Mouse (Mus musculus) gastrocnemius, postnatal 36 days (tissue): ENCODE measurements around the gene Rnf144a. TPM values are rescaled to one million over a fixed set of nuclear protein-coding genes. Genes with fewer than 3 reads are reported as not detected.
A peak's percentile ranks its signal among the peaks of the same experiment; 100 is the strongest.

Experiments used
- DNase-seq, 2 experiments: peaks; one replicate each; pipeline ENCODE4 v3.0.0; 2022
- intact Hi-C: fragments of 180-260 bp; cut with DNase I; formaldehyde crosslinking; loops from one replicate; pipeline ENCODE4 v1.15.1; 2025
- total RNA-seq, 2 experiments: library from RNA; stranded (reverse); gene quantifications; 2 replicates each; pipeline ENCODE4 v1.2.3; 2021

Gene Rnf144a
- total RNA-seq, 2 experiments from 2014 or later: 5.2 to 6.6 TPM

DNA sequence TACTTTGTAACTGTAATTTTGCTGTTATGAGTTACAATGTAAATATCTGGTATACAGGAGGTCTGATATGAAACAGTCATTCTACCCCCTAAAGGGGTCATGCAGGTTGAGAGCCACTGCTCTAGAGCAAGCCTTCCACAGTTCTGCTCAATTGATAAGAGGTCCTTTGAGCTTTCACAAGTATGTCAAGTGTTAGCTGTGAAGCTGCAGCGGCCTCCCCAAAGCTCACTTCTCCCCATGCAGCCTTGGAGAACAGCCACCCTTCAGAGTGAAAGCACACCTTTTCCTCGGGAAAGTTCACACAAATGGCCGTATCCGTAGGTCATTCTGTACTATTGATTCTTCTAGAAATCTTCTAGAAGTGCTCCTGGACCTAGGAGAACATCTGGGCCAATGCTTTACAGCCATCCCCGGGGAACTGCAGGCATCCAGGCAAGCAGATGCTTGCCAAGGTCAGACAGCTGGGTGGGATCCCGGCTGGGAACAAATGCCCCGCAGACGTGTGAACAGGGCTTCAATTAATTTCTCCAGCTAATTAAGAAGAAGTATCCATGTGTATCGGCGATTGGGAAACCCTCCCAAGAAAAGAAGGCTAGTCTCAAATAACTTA is 3.1 kb downstream of the Rnf144a start:
- no peak for DNase-seq
- intact Hi-C loops: no loop called here

DNA sequence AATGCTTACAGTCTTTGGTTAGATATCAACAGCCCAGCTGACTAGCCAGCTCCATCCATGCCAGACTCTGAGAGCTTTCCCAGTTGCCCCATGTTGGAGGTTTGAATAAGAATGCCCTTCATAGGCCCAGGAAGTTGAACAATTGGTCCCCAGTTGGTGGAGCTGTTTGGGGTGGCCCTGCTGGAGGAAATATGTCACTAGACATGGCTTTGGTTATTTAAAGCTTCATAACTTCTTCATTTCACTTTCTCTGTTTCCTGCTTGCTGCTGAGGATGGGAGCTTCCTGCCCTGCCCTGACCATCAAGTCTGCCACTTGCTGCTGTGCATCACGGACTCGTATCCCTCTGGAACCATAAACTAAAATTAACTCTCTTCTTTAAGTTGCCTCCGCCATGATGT is 4.6 kb downstream of the Rnf144a start:
- intact Hi-C loops: no loop called here

DNA sequence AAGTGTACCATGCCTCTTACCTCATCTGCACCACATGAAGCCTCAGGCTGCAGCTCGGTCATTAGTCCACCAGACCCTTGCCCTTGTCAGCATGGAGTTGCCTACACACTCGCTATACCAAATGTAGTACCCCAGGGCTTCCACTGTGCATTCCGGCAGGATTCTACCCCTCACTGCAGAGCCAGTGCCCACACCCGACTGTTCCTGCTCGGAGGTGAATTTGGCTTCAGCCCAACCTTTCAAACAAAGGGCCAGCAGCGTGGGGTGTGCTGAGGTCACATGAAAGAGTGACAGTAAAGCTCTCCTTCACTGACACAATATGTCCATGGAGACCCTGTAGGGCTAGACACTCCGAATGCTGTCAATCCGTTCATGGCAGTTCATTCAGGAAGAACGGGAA is 6.3 kb downstream of the Rnf144a start:
- intact Hi-C loops: no loop called here
- no peak for DNase-seq

More for the DNA sequence above, 4.6 kb downstream of the Rnf144a start:
- no peak for DNase-seq

DNA sequence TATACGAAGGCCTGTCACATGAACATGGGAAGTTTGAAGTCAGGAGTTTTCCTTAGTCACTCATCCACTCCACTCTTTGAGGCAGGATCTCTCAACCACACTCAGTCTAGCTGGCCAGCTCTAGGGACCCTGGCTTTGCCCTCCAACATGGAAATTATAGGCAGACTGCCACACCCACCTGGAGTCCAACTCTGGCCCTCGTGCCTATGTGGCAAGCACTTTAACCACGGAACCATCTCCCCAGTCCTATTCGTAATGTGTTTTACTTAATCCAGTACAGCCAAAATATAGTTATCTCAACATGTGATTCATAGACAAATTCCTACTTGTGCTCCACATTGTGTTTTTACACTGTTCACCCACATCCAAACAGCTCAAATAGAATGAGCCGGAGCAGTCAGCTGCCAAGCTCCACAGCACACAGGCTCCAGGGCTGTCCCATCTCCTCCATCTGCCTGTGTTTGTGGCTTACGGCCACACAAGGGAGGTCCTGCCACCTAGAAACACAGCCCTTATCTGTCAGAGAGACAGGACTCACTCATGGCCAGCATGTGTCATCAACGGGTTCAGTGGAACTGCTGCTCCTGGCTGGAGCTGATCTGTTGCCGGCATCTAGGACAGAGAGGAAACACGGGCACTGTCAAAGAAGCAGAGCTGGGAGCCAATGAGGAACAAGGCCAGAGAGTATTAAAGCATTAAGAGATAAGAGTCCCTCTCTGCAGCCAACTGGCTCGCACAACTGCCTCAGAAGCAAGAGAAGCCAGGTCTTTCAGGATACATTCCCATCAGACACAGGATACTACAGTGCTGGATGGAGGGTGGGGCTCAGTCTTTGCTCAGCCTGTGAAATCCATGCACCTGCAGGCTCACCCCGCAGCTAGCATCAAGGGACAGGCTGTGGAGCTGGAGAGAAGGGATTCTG is 10.0 kb downstream of the Rnf144a start:
- intact Hi-C loops: no loop called here
- no peak for DNase-seq

DNA sequence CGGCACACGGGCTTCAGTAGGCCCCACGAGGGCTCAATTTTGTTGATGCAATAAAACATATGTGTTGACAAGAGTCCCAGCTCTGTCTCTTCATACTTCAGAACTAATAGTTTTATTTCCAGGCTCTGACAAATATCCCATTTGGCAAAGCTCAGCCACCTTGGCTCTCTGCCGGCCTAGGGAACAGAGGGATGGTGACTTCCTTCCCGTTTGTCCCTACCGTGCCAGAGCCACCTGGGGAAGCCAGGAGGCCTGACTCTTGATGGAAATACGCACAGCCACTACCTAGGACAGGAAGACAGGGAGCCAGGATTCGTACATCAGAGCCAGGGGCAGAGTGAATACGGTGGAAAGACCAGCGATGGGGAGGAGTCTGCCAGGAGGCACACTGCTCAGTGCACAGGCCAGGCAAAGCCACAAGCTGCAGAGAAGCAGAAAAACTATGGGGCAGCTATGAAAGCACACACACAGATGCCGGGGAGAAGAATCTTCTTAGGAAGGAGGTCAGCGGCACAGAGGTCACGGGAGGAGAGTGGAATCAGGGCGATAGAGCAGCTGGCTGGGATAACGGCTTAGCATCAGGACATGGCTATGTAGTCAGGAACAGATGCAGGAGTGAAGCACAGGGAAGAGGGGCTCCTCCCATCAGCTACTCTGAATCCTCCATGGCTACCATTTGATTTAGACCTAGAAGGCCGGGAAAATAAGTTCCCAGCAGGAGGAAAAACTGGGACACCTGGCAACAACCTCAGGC is 11.5 kb downstream of the Rnf144a start:
- intact Hi-C loops: no loop called here
- peak; percentile 60 to 66 for DNase-seq

DNA sequence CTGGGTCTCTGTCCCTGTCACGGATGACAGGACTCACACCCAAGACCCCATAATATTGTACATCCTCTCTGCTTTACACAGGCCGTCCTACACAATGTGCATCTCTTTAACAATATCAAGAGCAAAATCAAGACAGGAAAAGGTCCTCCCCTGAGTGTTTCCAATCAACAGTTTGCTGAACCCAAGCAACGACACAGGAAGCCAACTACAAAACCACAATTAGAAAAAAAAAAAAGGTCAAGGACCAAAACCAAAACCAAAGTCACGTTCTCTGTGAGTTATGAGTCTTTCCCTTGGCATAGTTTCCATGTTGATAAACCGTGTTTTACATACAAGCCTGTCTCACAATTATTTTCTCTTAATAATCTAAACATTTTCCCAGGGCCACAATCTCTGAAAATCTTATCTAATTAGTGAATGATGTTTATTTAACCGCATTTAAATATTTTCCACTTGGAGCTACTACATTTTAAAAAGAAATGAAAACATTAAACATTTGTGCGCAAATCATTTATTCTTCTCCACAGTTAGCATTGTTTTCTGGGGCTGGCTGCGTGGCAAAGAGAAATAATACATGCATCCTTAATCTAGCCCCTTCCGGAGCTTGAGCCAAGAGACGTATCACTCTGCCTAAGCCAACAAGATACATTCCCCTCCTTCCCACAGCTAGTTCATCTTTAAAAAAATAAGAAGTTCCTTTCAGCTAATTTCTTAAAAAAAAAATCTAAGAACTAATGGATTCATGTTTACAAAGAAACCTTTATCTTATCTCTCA is 13.2 kb downstream of the Rnf144a start:
- no peak for DNase-seq
- intact Hi-C loops: no loop called here

DNA sequence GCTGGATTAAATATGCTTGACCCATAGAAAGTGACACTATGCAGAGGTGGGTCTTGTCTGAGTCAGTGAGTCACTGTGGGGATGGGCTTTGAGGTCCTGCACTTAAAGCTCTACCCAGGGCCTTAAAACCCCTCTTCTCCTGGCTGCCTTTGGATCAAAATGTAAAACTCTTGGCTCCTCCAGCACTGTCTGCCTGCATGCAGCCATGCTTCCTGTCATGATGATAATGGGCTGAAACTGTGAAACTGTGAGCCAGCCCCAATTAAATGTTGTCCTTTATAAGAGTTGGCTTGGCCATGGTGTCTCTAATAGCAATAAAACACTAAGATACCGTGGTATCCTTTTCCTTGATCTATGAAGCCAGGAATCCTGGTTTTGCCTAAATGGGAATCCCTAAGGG is 13.8 kb downstream of the Rnf144a start:
- intact Hi-C loops: no loop called here
- DNase-seq: no peak

DNA sequence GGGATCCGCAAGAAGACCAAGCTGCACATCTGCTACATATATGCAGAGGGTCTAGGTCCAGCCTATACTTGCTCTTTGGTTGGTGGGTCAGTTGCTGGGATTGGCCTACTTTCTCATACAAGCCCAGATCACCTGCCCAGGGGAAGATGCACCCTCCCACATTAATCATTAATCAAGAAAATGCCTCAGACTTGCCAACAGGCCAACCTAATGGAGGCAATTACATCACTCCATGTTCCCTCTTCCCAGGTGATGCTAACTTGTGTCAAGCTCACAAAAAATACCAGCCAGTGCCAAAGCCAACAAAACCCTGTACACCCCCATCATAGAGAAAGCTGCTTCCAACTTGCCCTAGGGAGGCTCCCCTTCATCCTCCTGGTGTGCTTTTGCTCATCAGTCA is 14.3 kb downstream of the Rnf144a start:
- no peak for DNase-seq
- intact Hi-C loops: no loop called here

DNA sequence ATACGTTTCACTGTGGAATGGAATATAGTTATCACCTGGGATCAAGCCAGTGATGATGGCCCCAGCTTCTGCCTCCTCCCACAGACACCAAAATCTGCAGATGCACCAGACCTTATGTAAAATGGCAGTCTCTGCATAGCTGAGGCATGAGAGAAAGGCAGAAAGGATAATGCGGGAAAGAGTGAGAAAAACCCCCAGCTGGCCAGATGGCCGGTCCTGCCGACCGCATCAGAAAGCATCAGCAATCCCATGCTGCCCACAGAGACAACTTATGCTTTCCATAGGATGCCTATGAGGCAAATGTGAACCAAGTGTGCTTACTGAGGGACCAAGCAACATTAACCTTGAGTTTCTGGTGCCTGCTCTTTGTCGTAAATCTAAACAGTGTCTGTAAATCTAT is 15.7 kb downstream of the Rnf144a start:
- intact Hi-C loops: loop anchor here (5.0 kb wide), 1 partner anchor 67 kb away; no protein-coding TSS in a partner anchor
- DNase-seq: no peak

DNA sequence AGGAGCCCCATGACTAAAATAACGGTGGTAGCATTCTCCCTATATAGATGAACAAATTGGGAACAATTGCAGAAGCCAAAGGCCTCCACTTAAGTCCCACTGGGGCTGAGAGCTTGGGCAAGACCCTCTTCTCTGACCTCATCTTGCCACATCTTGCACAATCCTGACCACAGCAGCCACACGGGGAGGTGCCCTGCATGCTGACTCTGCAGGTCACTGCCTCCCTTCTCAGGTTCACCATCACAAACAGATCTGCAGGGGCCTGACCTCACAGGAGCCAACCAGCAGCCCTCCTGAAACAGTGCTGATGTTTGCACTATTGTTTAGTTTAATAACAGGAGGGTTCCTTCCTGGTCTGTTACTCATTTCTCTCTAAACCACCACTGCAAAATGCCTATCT is 16.5 kb downstream of the Rnf144a start:
- DNase-seq: no peak
- intact Hi-C loops: loop anchor here (5.0 kb wide), 1 partner anchor 66 kb away; no protein-coding TSS in a partner anchor

DNA sequence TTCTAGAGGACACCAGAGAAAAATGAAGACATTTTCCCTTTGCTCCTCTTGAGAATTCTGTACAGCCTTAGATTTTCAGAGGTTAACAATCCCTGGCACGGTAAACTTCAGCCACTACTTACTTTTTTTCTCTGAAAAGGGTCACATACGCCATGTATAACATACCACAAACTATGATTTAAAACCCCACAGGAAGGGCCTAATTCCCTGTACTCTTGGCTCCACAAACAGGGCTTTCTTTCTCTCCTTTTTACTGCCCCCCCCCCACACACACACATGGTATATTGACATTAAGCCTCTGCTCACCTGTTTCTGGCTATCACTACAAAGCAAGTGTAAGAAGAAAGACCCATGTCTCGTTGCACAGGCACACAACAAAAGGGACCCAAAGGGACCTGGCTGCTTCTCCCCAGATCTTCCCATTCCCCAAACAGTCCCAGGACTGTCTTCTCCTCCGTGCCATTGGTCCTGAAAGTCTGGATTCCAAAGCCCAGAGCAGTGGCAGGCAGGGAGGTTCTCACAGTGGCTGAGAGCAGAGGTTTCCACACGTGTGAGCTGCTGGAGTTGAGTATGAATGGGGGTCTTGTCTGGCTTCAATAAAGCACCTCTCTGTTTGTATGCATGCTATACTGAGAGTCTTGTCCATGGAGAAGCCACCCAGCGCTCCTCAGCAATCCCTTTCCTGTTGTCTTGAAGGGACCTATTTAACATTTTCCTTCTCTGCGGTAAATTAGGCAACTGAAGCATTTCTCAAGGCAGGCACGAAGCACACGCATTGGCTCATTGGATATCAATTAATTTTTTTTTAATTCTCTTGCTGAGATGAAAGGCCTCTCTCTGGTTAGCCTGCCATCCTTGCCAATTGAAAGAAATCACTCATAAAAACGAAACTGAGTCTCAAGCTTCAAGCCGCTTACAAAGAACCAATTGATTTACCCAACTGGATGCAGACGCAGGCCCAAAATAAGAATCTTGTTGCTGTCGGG is 20.3 kb downstream of the Rnf144a start:
- intact Hi-C loops: loop anchor here (5.0 kb wide), 1 partner anchor 62 kb away; no protein-coding TSS in a partner anchor
- no peak for DNase-seq

DNA sequence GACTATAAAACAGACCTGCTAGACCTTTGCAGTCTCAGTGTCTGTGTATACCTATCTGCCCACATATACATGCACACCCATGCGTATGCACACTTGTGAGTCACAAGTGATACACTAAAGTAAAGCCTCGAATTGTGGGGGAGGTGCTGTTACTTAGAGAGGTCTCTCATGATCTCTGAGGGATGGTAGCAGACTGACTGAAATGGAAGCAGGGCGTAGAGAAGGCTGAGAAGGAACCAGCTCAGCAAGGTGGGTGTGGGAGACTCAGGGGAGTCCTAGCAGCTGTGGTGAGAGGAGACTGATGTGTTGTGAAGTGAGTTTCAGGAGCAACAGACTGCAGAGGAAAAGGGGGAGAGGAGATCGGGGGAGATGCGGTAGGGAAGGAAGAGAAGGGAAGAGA is 21.8 kb downstream of the Rnf144a start:
- no peak for DNase-seq
- intact Hi-C loops: no loop called here

DNA sequence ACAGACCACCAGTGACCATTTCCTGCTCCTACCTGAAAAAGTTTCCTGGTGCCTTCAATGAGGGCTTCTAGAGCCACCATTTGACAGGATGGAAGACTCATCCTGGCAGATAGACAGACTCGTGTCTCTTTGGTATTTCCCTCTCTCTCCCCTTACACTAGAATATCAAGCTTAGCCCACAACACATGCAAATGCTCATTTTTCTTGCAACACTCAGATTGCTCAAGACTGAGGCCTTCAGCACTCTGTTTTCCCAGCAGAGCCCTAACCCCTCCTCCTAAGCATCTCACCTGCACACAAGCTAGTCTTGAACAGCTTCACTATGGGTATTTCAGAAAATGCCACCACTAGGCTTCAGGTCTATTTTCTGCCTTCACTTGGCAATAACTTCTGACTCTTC is 23.9 kb downstream of the Rnf144a start:
- DNase-seq: no peak
- intact Hi-C loops: no loop called here

DNA sequence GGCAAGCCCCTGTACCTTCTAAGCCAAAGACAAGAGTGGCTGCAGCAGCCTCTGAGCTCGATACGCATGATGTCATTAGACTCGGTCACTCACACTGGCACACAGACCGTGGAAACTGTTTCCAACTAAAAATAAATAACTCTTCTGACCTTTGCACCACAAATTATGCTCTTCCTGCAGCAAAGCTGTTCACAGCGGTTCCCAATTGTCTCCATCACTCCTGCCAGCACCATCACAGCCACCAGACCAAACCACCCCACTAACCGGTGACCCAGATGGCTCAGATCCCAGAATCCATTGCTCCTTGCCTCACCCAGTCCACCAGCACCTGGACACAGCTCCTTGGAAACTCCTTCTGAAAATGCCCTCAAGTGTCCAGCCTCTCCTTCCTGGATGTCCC is 27.5 kb downstream of the Rnf144a start:
- no peak for DNase-seq
- intact Hi-C loops: no loop called here

DNA sequence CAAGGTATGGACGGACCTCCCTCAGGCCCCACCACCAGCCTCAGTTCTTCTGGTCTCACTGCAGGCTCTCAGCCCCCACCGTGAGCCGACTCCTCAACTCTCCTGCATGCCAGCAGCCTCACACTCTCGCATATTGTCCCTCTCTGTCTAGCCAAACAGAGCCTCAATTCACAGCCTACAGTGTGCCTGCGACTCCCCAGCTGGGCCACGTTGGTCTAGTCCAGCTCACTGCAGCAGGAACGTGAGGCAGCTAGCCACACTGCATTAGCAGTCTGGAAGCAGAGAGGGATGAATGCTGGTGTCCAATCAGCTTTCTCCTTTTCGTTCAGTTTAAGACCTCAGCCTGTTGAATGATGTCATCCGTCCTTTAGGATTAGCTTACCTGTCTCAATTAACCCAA is 28.1 kb downstream of the Rnf144a start:
- DNase-seq: no peak
- intact Hi-C loops: no loop called here

DNA sequence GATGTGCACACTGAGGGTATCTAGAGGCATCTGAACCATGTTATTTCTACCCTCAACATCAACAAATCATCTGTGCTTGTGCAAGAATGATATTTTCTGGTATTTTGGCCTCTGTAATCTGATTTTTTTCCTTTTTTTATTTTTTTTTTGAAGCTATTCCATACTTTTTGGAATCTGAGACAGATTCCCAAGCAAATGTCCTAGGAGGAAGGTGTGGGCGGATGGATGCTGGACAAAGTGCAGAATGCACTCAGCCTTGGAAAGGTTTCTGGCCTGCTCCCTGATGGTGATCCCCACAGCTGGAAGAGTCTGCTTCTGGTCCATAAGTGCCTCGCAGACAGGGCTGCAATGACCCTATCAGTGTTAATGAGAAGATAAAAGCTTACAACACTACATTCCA is 28.9 kb downstream of the Rnf144a start:
- DNase-seq: no peak
- intact Hi-C loops: no loop called here

DNA sequence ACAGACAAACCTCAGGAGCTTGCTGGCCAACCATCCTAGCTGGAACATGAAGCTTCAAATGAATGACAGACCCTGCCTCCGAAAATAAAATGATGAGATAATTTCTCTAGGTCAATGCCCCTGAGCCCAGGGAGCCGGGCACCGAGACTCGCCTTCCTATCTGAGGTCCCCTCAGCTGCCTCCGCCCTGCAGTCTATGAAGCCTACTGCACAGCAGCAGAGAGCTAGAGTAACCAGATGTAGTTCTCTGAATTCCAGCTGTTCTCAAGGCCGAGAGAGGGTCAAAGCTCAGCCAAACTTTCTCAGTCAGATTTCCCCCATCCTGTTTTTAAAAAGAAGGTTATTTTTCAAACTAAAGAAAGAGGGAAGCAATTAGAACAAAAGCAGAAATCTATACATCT is 29.3 kb downstream of the Rnf144a start:
- intact Hi-C loops: no loop called here
- no peak for DNase-seq

DNA sequence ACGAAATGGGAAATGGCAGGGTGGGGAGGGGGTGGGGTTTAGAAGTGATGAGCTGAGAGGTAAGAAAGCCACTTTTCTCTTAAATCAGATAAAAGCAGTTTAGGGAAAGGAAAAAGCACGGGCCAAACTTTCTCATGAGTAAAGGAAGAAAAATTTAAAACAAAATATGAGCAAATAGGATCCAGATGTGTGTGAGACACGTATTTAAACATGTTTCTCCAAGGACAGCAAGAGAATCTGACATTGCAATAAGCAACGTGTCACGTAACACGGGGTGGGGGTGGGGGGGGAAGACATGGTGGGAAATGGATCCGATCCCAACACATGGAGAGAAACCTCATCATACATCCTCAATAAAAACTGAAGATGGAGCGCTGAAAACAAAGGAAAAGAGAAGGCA is 33.3 kb downstream of the Rnf144a start:
- intact Hi-C loops: no loop called here

DNA sequence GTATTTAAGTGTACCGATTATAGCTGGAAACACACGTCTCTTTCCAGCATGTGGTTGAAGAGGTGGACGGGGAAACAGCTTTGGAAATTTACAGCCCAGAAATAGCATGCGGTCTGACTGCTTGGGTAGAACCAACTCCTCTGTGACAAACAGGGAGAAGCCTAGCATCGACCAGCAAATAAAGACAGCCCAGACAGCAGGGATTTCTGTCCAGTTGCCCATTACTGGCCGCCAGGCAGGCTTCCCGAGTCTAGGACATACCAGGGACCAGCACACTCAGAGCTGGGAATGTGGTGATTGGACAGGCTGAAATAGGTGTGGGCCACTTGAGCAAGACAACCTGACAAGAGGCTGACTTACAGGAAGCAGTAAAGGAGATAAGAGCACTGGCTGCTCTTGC is 35.3 kb downstream of the Rnf144a start:
- intact Hi-C loops: no loop called here

More for the DNA sequence above, 33.3 kb downstream of the Rnf144a start:
- no peak for DNase-seq

More for the DNA sequence above, 35.3 kb downstream of the Rnf144a start:
- no peak for DNase-seq
